Mouse (Mus musculus) E14TG2a.4 (cell line): ENCODE data around the gene 2900026A02Rik.

Experiments
- H3K27me3 ChIP-seq: 2 replicates; pipeline ENCODE4 v1.6.1; 2014; ENCODE audit warnings: low read length, control low read depth; ENCODE audit not compliant: insufficient read depth
- H3K36me3 ChIP-seq: 2 replicates; pipeline ENCODE4 v1.6.1; 2014; ENCODE audit warnings: low read length, control low read depth; ENCODE audit not compliant: insufficient read depth
- H3K4me1 ChIP-seq: replicated peaks from 2 replicates; pipeline ENCODE4 v1.6.1; 2014; ENCODE audit warnings: low read depth, low read length, control low read depth
- H3K4me3 ChIP-seq: replicated peaks from 2 replicates; pipeline ENCODE4 v1.5.1; 2014; ENCODE audit warnings: mild to moderate bottlenecking, low read length
- H3K9me3 ChIP-seq: 2 replicates; pipeline ENCODE4 v1.6.1; 2014; ENCODE audit warnings: low read length, control low read depth
- CTCF ChIP-seq: conservative IDR thresholded peaks from 2 replicates; pipeline ENCODE4 v1.5.1; 2014; ENCODE audit warnings: low read length
- NANOG ChIP-seq: IDR thresholded peaks from 2 replicates; pipeline ENCODE4 v1.6.1; 2014; ENCODE audit warnings: borderline replicate concordance, low read length, mixed read lengths
- POU5F1 ChIP-seq: IDR thresholded peaks from 2 replicates; pipeline ENCODE4 v1.6.1; 2014; ENCODE audit warnings: low read length, borderline replicate concordance

The 2900026A02Rik gene

GRCm38 (mm10) chr5:113142486-113142885 is 78.5 kb downstream of the 2900026A02Rik start:
- Histone ChIP-seq H3K9me3 (no peaks in the 10 kb centered on the region), H3K36me3 (no peaks in the 10 kb centered on the region), H3K4me1 (peaks cover 31% of the 10 kb centered on the region), H3K27me3 (peaks cover 32% of the 10 kb centered on the region), H3K4me3 (no peak overlapping the region)
- TF ChIP-seq POU5F1 (no peak), NANOG (no peak), CTCF (no peak)

DNA sequence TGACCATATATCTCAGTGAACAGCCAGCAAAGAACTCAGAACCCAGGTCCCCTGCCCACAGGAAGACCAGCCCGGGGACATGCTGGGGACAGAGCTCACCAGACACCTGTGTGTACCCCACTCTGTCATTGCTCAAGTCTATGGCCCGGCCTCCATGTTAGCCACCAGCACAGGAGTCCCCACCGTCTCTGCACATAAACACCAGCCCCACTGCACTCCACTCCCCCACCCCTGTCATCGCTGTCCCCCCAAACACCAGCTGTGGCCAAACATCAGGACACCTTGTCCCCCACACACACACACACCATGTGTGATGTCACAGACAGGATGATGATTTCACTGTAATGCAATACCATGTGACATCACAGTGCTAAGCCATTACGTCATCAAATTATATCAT is 79.0 kb downstream of the 2900026A02Rik start:
- H3K4me3 ChIP-seq: no peak overlapping the region
- no peaks in the 10 kb centered on the region for H3K9me3 ChIP-seq
- H3K4me1 ChIP-seq: peaks cover 36% of the 10 kb centered on the region
- H3K36me3 ChIP-seq: no peaks in the 10 kb centered on the region
- peaks cover 37% of the 10 kb centered on the region for H3K27me3 ChIP-seq
- TF ChIP-seq NANOG (no peak), POU5F1 (no peak), CTCF (no peak)

GRCm38 (mm10) chr5:113140872-113141271 is 80.2 kb downstream of the 2900026A02Rik start:
- H3K27me3 ChIP-seq: peaks cover 42% of the 10 kb centered on the region
- no peaks in the 10 kb centered on the region for H3K36me3 ChIP-seq
- no peaks in the 10 kb centered on the region for H3K9me3 ChIP-seq
- no peak overlapping the region for H3K4me3 ChIP-seq
- H3K4me1 ChIP-seq: peaks cover 38% of the 10 kb centered on the region
- TF ChIP-seq CTCF (peak; percentile 40), POU5F1 (no peak)

GRCm38 (mm10) chr5:113140051-113140450 is 81.0 kb downstream of the 2900026A02Rik start:
- TF ChIP-seq POU5F1 (no peak), CTCF (no peak), NANOG (no peak)
- H3K4me1 ChIP-seq: peaks cover 32% of the 10 kb centered on the region
- H3K9me3 ChIP-seq: no peaks in the 10 kb centered on the region
- H3K4me3 ChIP-seq: no peak overlapping the region
- peaks cover 42% of the 10 kb centered on the region for H3K27me3 ChIP-seq
- no peaks in the 10 kb centered on the region for H3K36me3 ChIP-seq

- H3K4me3 ChIP-seq: peak overlapping the region; percentile 76
These were observed 81.8 kb downstream of the 2900026A02Rik start for GRCm38 (mm10) chr5:113139064-113139726.

DNA sequence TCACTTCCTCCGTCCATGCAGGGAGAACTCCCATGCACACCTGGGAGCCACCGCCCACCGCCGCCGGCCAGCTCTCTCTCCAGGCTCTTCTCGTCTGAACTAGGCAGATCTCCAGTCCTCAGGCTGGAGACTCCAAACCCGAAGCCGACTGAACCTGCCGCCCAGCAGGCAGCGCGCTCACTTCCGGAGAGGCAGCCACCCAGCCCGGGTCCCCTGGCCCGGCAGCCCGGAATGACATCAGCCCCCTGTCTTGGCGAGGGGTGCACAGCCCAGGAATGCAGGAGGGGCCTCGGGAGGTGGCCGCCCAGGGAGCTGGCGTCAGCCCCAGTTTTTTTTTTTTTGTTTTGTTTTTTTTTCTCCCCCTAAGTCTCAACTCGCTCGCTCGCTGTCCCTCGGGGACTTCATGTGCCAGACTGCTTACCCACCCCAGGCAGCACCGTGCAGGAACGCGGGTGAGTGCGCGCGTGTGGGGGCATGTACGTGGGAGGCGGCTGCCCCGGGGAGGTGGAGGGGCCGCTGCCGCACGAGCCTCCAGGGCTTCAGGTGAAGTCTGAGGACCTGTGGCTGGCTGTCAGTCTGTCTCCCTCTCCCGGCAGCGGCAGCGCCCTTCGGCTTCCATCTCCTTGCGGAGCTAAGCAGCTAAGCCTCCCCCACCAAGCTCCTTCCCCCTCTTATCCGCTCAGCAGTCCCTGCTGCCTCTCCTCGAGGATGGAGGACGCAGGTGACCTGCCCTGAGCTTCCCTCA is 82.5 kb downstream of the 2900026A02Rik start:
- H3K4me3 ChIP-seq: peak overlapping the region; percentile 76
- no peaks in the 10 kb centered on the region for H3K9me3 ChIP-seq
- H3K4me1 ChIP-seq: peaks cover 31% of the 10 kb centered on the region
- H3K36me3 ChIP-seq: no peaks in the 10 kb centered on the region
- peaks cover 42% of the 10 kb centered on the region for H3K27me3 ChIP-seq
- TF ChIP-seq CTCF: no peak
- no peak for TF ChIP-seq POU5F1
- no peak for TF ChIP-seq NANOG

More at GRCm38 (mm10) chr5:113139064-113139726, 81.8 kb downstream of the 2900026A02Rik start:
- Histone ChIP-seq H3K4me1 (peaks cover 29% of the 10 kb centered on the region), H3K36me3 (no peaks in the 10 kb centered on the region), H3K9me3 (no peaks in the 10 kb centered on the region), H3K27me3 (peaks cover 42% of the 10 kb centered on the region)
- TF ChIP-seq NANOG (no peak), CTCF (no peak), POU5F1 (no peak)

DNA sequence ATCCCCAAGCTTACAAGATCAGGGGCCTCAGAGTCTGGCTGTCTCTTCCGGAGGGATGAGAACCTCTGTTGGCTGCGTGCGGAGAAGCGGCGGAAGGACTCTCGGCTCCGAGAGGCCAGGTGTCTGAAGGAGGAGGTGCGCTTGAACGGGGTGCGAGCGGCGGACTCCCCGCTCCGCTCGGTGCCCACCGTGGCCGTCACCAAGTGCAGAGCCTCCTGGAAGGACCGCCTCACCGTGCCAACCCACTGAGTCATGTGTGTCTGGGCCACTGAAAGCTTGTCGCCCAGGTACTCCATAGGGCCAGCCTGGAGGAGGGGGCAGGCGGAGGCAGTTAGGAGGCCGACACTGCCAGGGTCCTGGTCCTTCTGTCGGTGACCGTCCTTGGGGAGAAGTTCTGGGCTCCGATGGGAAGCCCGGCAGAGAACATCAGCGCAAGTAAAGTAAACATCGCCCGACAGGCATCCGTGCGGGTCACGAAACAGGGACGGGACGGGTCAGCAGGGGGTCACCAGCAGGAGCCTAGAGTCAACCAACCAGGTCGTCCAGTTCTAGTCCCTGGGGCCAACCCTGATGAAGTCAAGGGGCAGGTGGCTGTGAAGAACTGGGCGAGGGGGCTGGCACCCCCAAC is 83.2 kb downstream of the 2900026A02Rik start:
- no peak for TF ChIP-seq CTCF
- no peak for TF ChIP-seq POU5F1
- no peak for TF ChIP-seq NANOG
- Histone ChIP-seq H3K9me3 (no peaks in the 10 kb centered on the region), H3K4me3 (peak overlapping the region; percentile 76), H3K4me1 (peaks cover 38% of the 10 kb centered on the region), H3K36me3 (no peaks in the 10 kb centered on the region), H3K27me3 (peaks cover 42% of the 10 kb centered on the region)

DNA sequence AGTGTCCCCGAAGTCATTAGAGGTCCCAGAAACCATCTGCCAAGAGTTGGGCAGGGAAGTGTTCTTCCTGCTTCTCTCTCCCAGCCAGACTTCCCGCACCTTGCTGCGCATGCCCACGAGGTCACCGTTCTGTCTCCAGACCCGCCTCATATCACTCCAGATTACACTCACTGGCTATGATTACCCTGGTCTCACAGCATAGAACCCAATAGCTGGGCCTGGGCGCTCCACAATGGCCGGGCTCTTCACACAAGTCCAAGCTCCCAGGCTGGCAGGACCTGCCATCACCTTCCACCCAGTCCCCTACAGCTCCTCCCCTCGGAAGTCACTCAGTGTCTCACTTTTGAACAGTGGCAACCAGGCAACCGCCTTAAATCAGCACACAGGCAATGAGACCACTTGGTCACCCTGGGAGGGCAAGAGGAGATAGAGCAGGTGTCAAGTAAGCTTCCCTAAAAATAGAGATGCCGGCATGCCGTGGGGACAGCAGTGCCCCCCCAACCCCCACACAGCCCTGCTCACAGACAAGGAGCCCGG is 84.0 kb downstream of the 2900026A02Rik start:
- peaks cover 42% of the 10 kb centered on the region for H3K27me3 ChIP-seq
- no peaks in the 10 kb centered on the region for H3K9me3 ChIP-seq
- no peaks in the 10 kb centered on the region for H3K36me3 ChIP-seq
- peaks cover 44% of the 10 kb centered on the region for H3K4me1 ChIP-seq
- TF ChIP-seq NANOG (no peak), CTCF (no peak), POU5F1 (no peak)
- peak overlapping the region; percentile 76; the same call in 1 of the 2 replicates for H3K4me3 ChIP-seq
